Mouse (Mus musculus) urinary bladder, postnatal 36 days (tissue): ENCODE data around the gene Asprv1.

Experiments used
- DNase-seq, 2 experiments: peaks; one replicate each; pipeline ENCODE4 v3.0.0; 2022; ENCODE audit warnings: low spot score in 2 of 2, mixed read lengths in 1 of 2

Gene Asprv1

GRCm38 (mm10) chr6:86627946-86628345 lies at the start of gene Asprv1:
Asprv1 (plus strand) TSS chr6:86628164.
- no peak for DNase-seq

GRCm38 (mm10) chr6:86578396-86578795 lies 49.6 kb upstream of the Asprv1 start:
- no peak for DNase-seq

- no peak for DNase-seq
These were observed 48.7 kb upstream of the Asprv1 start for GRCm38 (mm10) chr6:86579066-86579784.

- DNase-seq, result no peak
These were observed 48.0 kb upstream of the Asprv1 start for GRCm38 (mm10) chr6:86579926-86580325.

GRCm38 (mm10) chr6:86583141-86583540 lies 44.8 kb upstream of the Asprv1 start:
- no peak for DNase-seq

- no peak for DNase-seq
These were observed 44.3 kb upstream of the Asprv1 start for GRCm38 (mm10) chr6:86583601-86584215.

- peak in 1 of 2 experiments; percentile 51 for DNase-seq
These were observed 43.5 kb upstream of the Asprv1 start for GRCm38 (mm10) chr6:86584296-86585015.

GRCm38 (mm10) chr6:86585070-86585600 lies 42.8 kb upstream of the Asprv1 start:
- peak; percentile 61 to 84 for DNase-seq

GRCm38 (mm10) chr6:86586070-86586469 lies 41.9 kb upstream of the Asprv1 start:
- DNase-seq, result no peak

- DNase-seq, result no peak
These were observed 39.5 kb upstream of the Asprv1 start for GRCm38 (mm10) chr6:86588429-86588828.

GRCm38 (mm10) chr6:86593146-86593897 lies 34.6 kb upstream of the Asprv1 start:
- DNase-seq, result no peak

- peak; percentile 37 to 56 for DNase-seq
These were observed 33.3 kb upstream of the Asprv1 start for GRCm38 (mm10) chr6:86594636-86595035.

- no peak for DNase-seq
These were observed 32.0 kb upstream of the Asprv1 start for GRCm38 (mm10) chr6:86595865-86596440.

- DNase-seq, result no peak
These were observed 29.2 kb upstream of the Asprv1 start for GRCm38 (mm10) chr6:86598742-86599193.

GRCm38 (mm10) chr6:86599197-86599596 lies 28.8 kb upstream of the Asprv1 start:
- DNase-seq, result peak; percentile 72 to 81

- DNase-seq, result peak; percentile 63 to 82
These were observed 28.0 kb upstream of the Asprv1 start for GRCm38 (mm10) chr6:86599951-86600414.

GRCm38 (mm10) chr6:86605260-86605659 lies 22.7 kb upstream of the Asprv1 start:
- DNase-seq, result peak; percentile 59 to 76

GRCm38 (mm10) chr6:86606289-86606688 lies 21.7 kb upstream of the Asprv1 start:
- DNase-seq, result no peak

- no peak for DNase-seq
These were observed 20.5 kb upstream of the Asprv1 start for GRCm38 (mm10) chr6:86607471-86607870.

- no peak for DNase-seq
These were observed 18.7 kb upstream of the Asprv1 start for GRCm38 (mm10) chr6:86609235-86609634.

- DNase-seq, result peak in 1 of 2 experiments; percentile 50
These were observed 17.2 kb upstream of the Asprv1 start for GRCm38 (mm10) chr6:86610714-86611113.
